Mouse (Mus musculus): ENCODE results near the gene Mrps14. TPM values are rescaled to one million over a fixed set of nuclear protein-coding genes. Genes with fewer than 3 reads are reported as not detected.

Mrps14 gene
- total and polyA plus RNA-seq, 3 experiments = 1.3 to 240 (median 57.9) TPM

- DNase-seq (ENCODE audit: low spot score) (no peak), ATAC-seq (ENCODE audit: extremely low read depth, insufficient number of reproducible peaks, low FRiP score, poor library complexity, severe bottlenecking) (no peak)
- Histone ChIP-seq H3K27me3 (ENCODE audit: insufficient read depth, low read length) (peaks cover 3% of the 10 kb centered on the region), H3K9me3 (replicated peaks) (no peaks in the 10 kb centered on the region), H3K4me3 (ENCODE audit: low read depth, low read length) (no peak overlapping the region), H3K36me3 (replicated peaks) (no peaks in the 10 kb centered on the region), H3K4me1 (ENCODE audit: insufficient read depth, low read depth, low read length) (no peaks in the 10 kb centered on the region)
- TF ChIP-seq TAL1 (conservative IDR thresholded peaks at IDR 0.05; ENCODE audit: low read depth, low read length) = no peak
- TF ChIP-seq POLR2AphosphoS5 (IDR thresholded peaks at IDR 0.05; ENCODE audit: insufficient replicate concordance, low read depth, low read length) = no peak
- TF ChIP-seq GATA1 (IDR thresholded peaks at IDR 0.05; ENCODE audit: borderline replicate concordance, low read length) = no peak
- no peak for TF ChIP-seq GATA2 (IDR thresholded peaks at IDR 0.05; ENCODE audit: borderline replicate concordance, low read depth, low read length)
- TF ChIP-seq CTCF (IDR thresholded peaks at IDR 0.05; ENCODE audit: low read depth, low read length) = no peak
These were observed 36.8 kb upstream of the Mrps14 start for GRCm38 (mm10) chr1:160158190-160158589.

- Histone ChIP-seq H3K36me3 (replicated peaks) (no peaks in the 10 kb centered on the region), H3K27me3 (ENCODE audit: insufficient read depth, low read length) (peaks cover 12% of the 10 kb centered on the region; the same call in 1 of the 2 replicates), H3K4me3 (ENCODE audit: low read depth, low read length) (no peak overlapping the region), H3K4me1 (ENCODE audit: insufficient read depth, low read depth, low read length) (no peaks in the 10 kb centered on the region), H3K9me3 (replicated peaks) (no peaks in the 10 kb centered on the region)
- DNase-seq (ENCODE audit: low spot score) = no peak
- no peak for ATAC-seq (ENCODE audit: extremely low read depth, insufficient number of reproducible peaks, low FRiP score, poor library complexity, severe bottlenecking)
- TF ChIP-seq TAL1 (conservative IDR thresholded peaks at IDR 0.05; ENCODE audit: low read depth, low read length) (no peak), CTCF (IDR thresholded peaks at IDR 0.05; ENCODE audit: low read depth, low read length) (no peak), POLR2AphosphoS5 (IDR thresholded peaks at IDR 0.05; ENCODE audit: insufficient replicate concordance, low read depth, low read length) (no peak), GATA2 (IDR thresholded peaks at IDR 0.05; ENCODE audit: borderline replicate concordance, low read depth, low read length) (no peak), GATA1 (IDR thresholded peaks at IDR 0.05; ENCODE audit: borderline replicate concordance, low read length) (no peak)
These were observed 28.4 kb upstream of the Mrps14 start for GRCm38 (mm10) chr1:160166600-160166999.

GRCm38 (mm10) chr1:160176903-160177302 lies 18.1 kb upstream of the Mrps14 start:
- H3K4me1 ChIP-seq (ENCODE audit: insufficient read depth, low read depth, low read length) = 0 out of 2 replicates have a peak, but pooled peaks cover 2% of the 10 kb centered on the region
- H3K9me3 ChIP-seq (replicated peaks) = no peaks in the 10 kb centered on the region
- no peaks in the 10 kb centered on the region for H3K36me3 ChIP-seq (replicated peaks)
- no peak for TF ChIP-seq GATA1 (IDR thresholded peaks at IDR 0.05; ENCODE audit: borderline replicate concordance, low read length)
- TF ChIP-seq CTCF (IDR thresholded peaks at IDR 0.05; ENCODE audit: low read depth, low read length) = no peak
- TF ChIP-seq GATA2 (IDR thresholded peaks at IDR 0.05; ENCODE audit: borderline replicate concordance, low read depth, low read length) = no peak
- no peak for TF ChIP-seq POLR2AphosphoS5 (IDR thresholded peaks at IDR 0.05; ENCODE audit: insufficient replicate concordance, low read depth, low read length)
- no peak for TF ChIP-seq TAL1 (conservative IDR thresholded peaks at IDR 0.05; ENCODE audit: low read depth, low read length)
- H3K4me3 ChIP-seq (ENCODE audit: low read depth, low read length) = no peak overlapping the region
- DNase-seq (ENCODE audit: low spot score) = no peak
- peaks cover 35% of the 10 kb centered on the region for H3K27me3 ChIP-seq (ENCODE audit: insufficient read depth, low read length)
- no peak for ATAC-seq (ENCODE audit: extremely low read depth, insufficient number of reproducible peaks, low FRiP score, poor library complexity, severe bottlenecking)

- ATAC-seq (ENCODE audit: extremely low read depth, insufficient number of reproducible peaks, low FRiP score, poor library complexity, severe bottlenecking) = no peak
- no peak overlapping the region for H3K4me3 ChIP-seq (ENCODE audit: low read depth, low read length)
- 0 out of 2 replicates have a peak, but pooled peaks cover 2% of the 10 kb centered on the region for H3K4me1 ChIP-seq (ENCODE audit: insufficient read depth, low read depth, low read length)
- H3K27me3 ChIP-seq (ENCODE audit: insufficient read depth, low read length) = peaks cover 33% of the 10 kb centered on the region
- TF ChIP-seq POLR2AphosphoS5 (IDR thresholded peaks at IDR 0.05; ENCODE audit: insufficient replicate concordance, low read depth, low read length) (no peak), TAL1 (conservative IDR thresholded peaks at IDR 0.05; ENCODE audit: low read depth, low read length) (no peak), GATA1 (IDR thresholded peaks at IDR 0.05; ENCODE audit: borderline replicate concordance, low read length) (no peak), GATA2 (IDR thresholded peaks at IDR 0.05; ENCODE audit: borderline replicate concordance, low read depth, low read length) (no peak), CTCF (IDR thresholded peaks at IDR 0.05; ENCODE audit: low read depth, low read length) (no peak)
- H3K9me3 ChIP-seq (replicated peaks) = no peaks in the 10 kb centered on the region
- DNase-seq (ENCODE audit: low spot score) = no peak
- no peaks in the 10 kb centered on the region for H3K36me3 ChIP-seq (replicated peaks)
These were observed 13.8 kb upstream of the Mrps14 start for GRCm38 (mm10) chr1:160181216-160181615.

- no peaks in the 10 kb centered on the region for H3K36me3 ChIP-seq (replicated peaks)
- TF ChIP-seq POLR2AphosphoS5 (IDR thresholded peaks at IDR 0.05; ENCODE audit: insufficient replicate concordance, low read depth, low read length) = no peak
- no peak for TF ChIP-seq GATA1 (IDR thresholded peaks at IDR 0.05; ENCODE audit: borderline replicate concordance, low read length)
- TF ChIP-seq TAL1 (conservative IDR thresholded peaks at IDR 0.05; ENCODE audit: low read depth, low read length) = no peak
- DNase-seq (ENCODE audit: low spot score) (no peak), ATAC-seq (ENCODE audit: extremely low read depth, insufficient number of reproducible peaks, low FRiP score, poor library complexity, severe bottlenecking) (no peak)
- no peak overlapping the region for H3K4me3 ChIP-seq (ENCODE audit: low read depth, low read length)
- 0 out of 2 replicates have a peak, but pooled peaks cover under 1% of the 10 kb centered on the region for H3K4me1 ChIP-seq (ENCODE audit: insufficient read depth, low read depth, low read length)
- H3K9me3 ChIP-seq (replicated peaks) = no peaks in the 10 kb centered on the region
- peaks cover 42% of the 10 kb centered on the region for H3K27me3 ChIP-seq (ENCODE audit: insufficient read depth, low read length)
These were observed 10.5 kb upstream of the Mrps14 start for GRCm38 (mm10) chr1:160184506-160184905.

- Histone ChIP-seq H3K4me3 (ENCODE audit: low read depth, low read length) (peak overlapping the region; percentile 91), H3K36me3 (replicated peaks) (peaks cover 40% of the 10 kb centered on the region), H3K27me3 (ENCODE audit: insufficient read depth, low read length) (peaks cover 17% of the 10 kb centered on the region), H3K4me1 (ENCODE audit: insufficient read depth, low read depth, low read length) (peaks cover 25% of the 10 kb centered on the region), H3K9me3 (replicated peaks) (no peaks in the 10 kb centered on the region)
- ATAC-seq (ENCODE audit: extremely low read depth, insufficient number of reproducible peaks, low FRiP score, poor library complexity, severe bottlenecking) = no peak
- DNase-seq (ENCODE audit: low spot score) = no peak
- no peak for TF ChIP-seq CTCF (IDR thresholded peaks at IDR 0.05; ENCODE audit: low read depth, low read length)
- no peak for TF ChIP-seq GATA2 (IDR thresholded peaks at IDR 0.05; ENCODE audit: borderline replicate concordance, low read depth, low read length)
- no peak for TF ChIP-seq POLR2AphosphoS5 (IDR thresholded peaks at IDR 0.05; ENCODE audit: insufficient replicate concordance, low read depth, low read length)
- TF ChIP-seq TAL1 (conservative IDR thresholded peaks at IDR 0.05; ENCODE audit: low read depth, low read length) = no peak
- TF ChIP-seq GATA1 (IDR thresholded peaks at IDR 0.05; ENCODE audit: borderline replicate concordance, low read length) = no peak
These were observed 285 bp downstream of the Mrps14 start for GRCm38 (mm10) chr1:160195337-160195663.

Measured in G1E (cell line).